Mouse (Mus musculus) liver, postnatal 0 days (tissue): ENCODE measurements at regions not wholly inside any gene's neighbourhood (a gene's known extent, or its start where the extent isn't known, plus 50 kb on each side); places are given as distances from the start of the nearest gene placed in this dataset.

Experiments used
- ATAC-seq: fragments of 200-750 bp; cut with Nextera tagmentation; 2 replicates; pipeline ENCODE4 v1.8.0; 2017; ENCODE audit warnings: mild to moderate bottlenecking, moderate library complexity
- DNase-seq: peaks from one replicate; pipeline ENCODE4 v3.0.0-alpha.2; 2016
- H3K27ac ChIP-seq: fragments of 300-500 bp; sonication (generic); 2 replicates; pipeline ENCODE4 v1.5.1; 2014; ENCODE audit warnings: antibody characterized with exemption, moderate library complexity, mild to moderate bottlenecking, low read depth
- H3K27me3 ChIP-seq: fragments of 300-500 bp; sonication (generic); 2 replicates; pipeline ENCODE4 v1.6.1; 2014; ENCODE audit warnings: low read length, control low read depth, mixed read lengths; ENCODE audit not compliant: insufficient read depth
- H3K36me3 ChIP-seq: fragments of 300-500 bp; sonication (generic); replicated peaks from 2 replicates; pipeline ENCODE4 v1.6.1; 2014; ENCODE audit warnings: mild to moderate bottlenecking, control low read depth, low read length, moderate library complexity, mixed read lengths; ENCODE audit not compliant: insufficient read depth
- H3K4me1 ChIP-seq: fragments of 300-500 bp; sonication (generic); 2 replicates; pipeline ENCODE4 v1.6.1; 2014; ENCODE audit warnings: antibody characterized with exemption, mild to moderate bottlenecking, control low read depth; ENCODE audit not compliant: insufficient read depth
- H3K4me2 ChIP-seq: fragments of 300-500 bp; sonication (generic); 2 replicates; pipeline ENCODE4 v1.6.1; 2014; ENCODE audit warnings: low read depth, mild to moderate bottlenecking, low read length, moderate library complexity, mixed read lengths
- H3K4me3 ChIP-seq: fragments of 300-500 bp; sonication (generic); 2 replicates; pipeline ENCODE4 v1.5.1; 2014; ENCODE audit warnings: low read depth, low read length
- H3K9ac ChIP-seq: fragments of 300-500 bp; sonication (generic); replicated peaks from 2 replicates; pipeline ENCODE4 v1.6.1; 2014; ENCODE audit warnings: mild to moderate bottlenecking, moderate library complexity
- H3K9me3 ChIP-seq: fragments of 300-500 bp; sonication (generic); 2 replicates; pipeline ENCODE4 v1.6.1; 2016; ENCODE audit warnings: mild to moderate bottlenecking, control low read depth, low read length, mixed read lengths
- CTCF ChIP-seq: sonication (generic); IDR thresholded peaks from 2 replicates; pipeline ENCODE4 v1.5.1; 2016; ENCODE audit warnings: antibody characterized with exemption, low read depth
- EP300 ChIP-seq: IDR thresholded peaks from 2 replicates; pipeline ENCODE4 v1.6.1; 2016; ENCODE audit warnings: antibody characterized with exemption, low read depth, mild to moderate bottlenecking
- WGBS: fragments of 180-500 bp; shearing (Covaris S2); extraction: QIAGEN DNeasy Blood & Tissue Kit; methylation state at CpG from one replicate; pipeline ENCODE4 v1.1.7; 2014; ENCODE audit not compliant: insufficient replicate concordance; 5-methylcytosine and 5-hydroxymethylcytosine counted together

GRCm38 (mm10) chr1:55915940-55916339 lies 510.2 kb downstream of the Plcl1 start:
- Histone ChIP-seq H3K27ac (no peak overlapping the region), H3K27me3 (no peaks in the 10 kb centered on the region), H3K4me3 (no peak overlapping the region), H3K4me1 (no peaks in the 10 kb centered on the region), H3K9ac (no peak overlapping the region), H3K4me2 (no peak overlapping the region), H3K9me3 (no peaks in the 10 kb centered on the region), H3K36me3 (no peaks in the 10 kb centered on the region)
- DNase-seq (no peak), ATAC-seq (no peak)
- WGBS = 56% methylated on average over 11 of the region's 11 CpGs
- TF ChIP-seq EP300 (no peak), CTCF (no peak)

GRCm38 (mm10) chr1:55919516-55919915 lies 513.8 kb downstream of the Plcl1 start:
- no peaks in the 10 kb centered on the region for H3K27me3 ChIP-seq
- no peak for ATAC-seq
- no peaks in the 10 kb centered on the region for H3K36me3 ChIP-seq
- H3K4me1 ChIP-seq = no peaks in the 10 kb centered on the region
- TF ChIP-seq CTCF (no peak), EP300 (no peak)
- H3K4me3 ChIP-seq = no peak overlapping the region
- H3K4me2 ChIP-seq = no peak overlapping the region
- H3K9ac ChIP-seq = no peak overlapping the region
- no peak for DNase-seq
- no peaks in the 10 kb centered on the region for H3K9me3 ChIP-seq
- H3K27ac ChIP-seq = no peak overlapping the region

GRCm38 (mm10) chr1:55946786-55947549 lies 541.2 kb downstream of the Plcl1 start:
- DNase-seq = no peak
- WGBS = 46% methylated on average over 3 of the region's 3 CpGs

GRCm38 (mm10) chr1:55947618-55948283 lies 542.0 kb downstream of the Plcl1 start:
- Histone ChIP-seq H3K36me3 (no peaks in the 10 kb centered on the region), H3K9me3 (no peaks in the 10 kb centered on the region), H3K4me2 (no peak overlapping the region), H3K9ac (no peak overlapping the region), H3K4me1 (no peaks in the 10 kb centered on the region), H3K27me3 (no peaks in the 10 kb centered on the region), H3K27ac (no peak overlapping the region), H3K4me3 (no peak overlapping the region)
- no peak for TF ChIP-seq CTCF
- no peak for TF ChIP-seq EP300
- no peak for DNase-seq
- no peak for ATAC-seq
- 79% methylated on average over 5 of the region's 5 CpGs for WGBS

More at GRCm38 (mm10) chr1:55946786-55947549, 541.2 kb downstream of the Plcl1 start:
- no peak overlapping the region for H3K9ac ChIP-seq
- H3K36me3 ChIP-seq = no peaks in the 10 kb centered on the region
- H3K27ac ChIP-seq = no peak overlapping the region
- TF ChIP-seq CTCF (no peak), EP300 (peak; percentile 95)
- 0 out of 2 replicates have a peak overlapping the region, but pooled peaks have one; percentile 9 for H3K4me2 ChIP-seq
- H3K4me1 ChIP-seq = no peaks in the 10 kb centered on the region
- H3K4me3 ChIP-seq = no peak overlapping the region
- H3K9me3 ChIP-seq = no peaks in the 10 kb centered on the region
- peak; percentile 98 for ATAC-seq
- H3K27me3 ChIP-seq = no peaks in the 10 kb centered on the region

GRCm38 (mm10) chr1:55949606-55950005 lies 543.9 kb downstream of the Plcl1 start:
- 79% methylated on average over 4 of the region's 4 CpGs for WGBS
- no peak for TF ChIP-seq CTCF
- no peak for TF ChIP-seq EP300
- Histone ChIP-seq H3K36me3 (no peaks in the 10 kb centered on the region), H3K4me1 (no peaks in the 10 kb centered on the region), H3K27me3 (no peaks in the 10 kb centered on the region), H3K9ac (no peak overlapping the region), H3K4me3 (no peak overlapping the region), H3K4me2 (no peak overlapping the region), H3K9me3 (no peaks in the 10 kb centered on the region), H3K27ac (no peak overlapping the region)
- DNase-seq = no peak
- no peak for ATAC-seq

- ATAC-seq = no peak
- H3K4me1 ChIP-seq = no peaks in the 10 kb centered on the region
- TF ChIP-seq EP300 (no peak), CTCF (no peak)
- H3K27me3 ChIP-seq = no peaks in the 10 kb centered on the region
- H3K9ac ChIP-seq = no peak overlapping the region
- H3K27ac ChIP-seq = no peak overlapping the region
- no peaks in the 10 kb centered on the region for H3K36me3 ChIP-seq
- H3K4me3 ChIP-seq = no peak overlapping the region
- H3K9me3 ChIP-seq = no peaks in the 10 kb centered on the region
- no peak for DNase-seq
- no peak overlapping the region for H3K4me2 ChIP-seq
- whole genome bisulfite sequencing = 60% methylated on average over 11 of the region's 11 CpGs
Measured at GRCm38 (mm10) chr1:55957804-55958445, 552.2 kb downstream of the Plcl1 start.
